Mouse (Mus musculus) stomach, postnatal 0 days (tissue): ENCODE measurements at regions not wholly inside any gene's neighbourhood (a gene's known extent, or its start where the extent isn't known, plus 50 kb on each side); places are given as distances from the start of the nearest gene placed in this dataset.

Source experiments
- CTCF ChIP-seq: IDR thresholded peaks from 2 replicates; pipeline ENCODE4 v1.5.1; 2016; ENCODE audit warnings: antibody characterized with exemption, low read depth, mild to moderate bottlenecking, moderate library complexity
- EP300 ChIP-seq: optimal IDR thresholded peaks from 2 replicates; pipeline ENCODE3; 2016; ENCODE audit warnings: antibody characterized with exemption

- no peak for TF ChIP-seq CTCF
- no peak for TF ChIP-seq EP300
Measured at GRCm38 (mm10) chr12:73850831-73851230, 50.3 kb upstream of the Hif1a start.
